In genomic region chr15:102136129-102136758, GRCm38 (mm10) we compare ENCODE assay signal across 8 mouse cellular contexts. TPM values are rescaled to one million over a fixed set of nuclear protein-coding genes. Genes with fewer than 3 reads are reported as not detected.
A peak's percentile ranks its signal among the peaks of the same experiment; 100 is the strongest.
DNase-seq lines count a peak whose midpoint lies in the region; ATAC-seq lines count a peak whose summit lies in the region.

Gene Spryd3 (minus strand): TSS chr15:102136234.

- H3K4me2 ChIP-seq in hindbrain, embryonic 16.5 days (ENCODE audit: low read length): peak within 1 kb of the TSS; percentile 64

- H3K9me3 ChIP-seq in hindbrain, embryonic 16.5 days (ENCODE audit: control insufficient read depth, low read length): no peaks in the 10 kb centered on the region

- ATAC-seq in hindbrain, embryonic 16.5 days: peak; percentile 99

- no peaks in the 10 kb centered on the region for H3K27me3 ChIP-seq in hindbrain, embryonic 16.5 days (replicated peaks; ENCODE audit: control insufficient read depth, insufficient read depth, low read length)

- H3K27ac ChIP-seq in hindbrain, embryonic 16.5 days (ENCODE audit: low read depth, low read length): peak within 1 kb of the TSS; percentile 88
- no peak within 1 kb of the TSS for H3K27ac ChIP-seq in macrophage

- H3K9ac ChIP-seq in hindbrain, embryonic 16.5 days (ENCODE audit: low read depth, low read length): peak within 1 kb of the TSS; percentile 95

- peak; percentile 90 for DNase-seq in WW6 (ENCODE audit: low read depth, low spot score)
- DNase-seq in cerebellum, postnatal 4 days (ENCODE audit: low spot score in 2 of 2): peak; percentile 97 to 99
- DNase-seq in gastrocnemius, adult 18-20 months (ENCODE audit: low spot score): peak; percentile 97
- peak; percentile 97 to 98 for DNase-seq in left cerebral cortex, adult 18-20 months (ENCODE audit: low spot score in 2 of 2)
- peak; percentile 98 for DNase-seq in right cerebral cortex, adult 18-20 months
- peak; percentile 95 for DNase-seq in urinary bladder, postnatal 10 days (ENCODE audit: low spot score)

- H3K4me3 ChIP-seq in hindbrain, embryonic 16.5 days (ENCODE audit: low read length): peak within 1 kb of the TSS; percentile 86
- peak within 1 kb of the TSS; percentile 74 for H3K4me3 ChIP-seq in macrophage (ENCODE audit: inconsistent target)

- peaks cover 32% of the 10 kb centered on the region for H3K79me2 ChIP-seq in macrophage (ENCODE audit: inconsistent target)

- peaks cover 10% of the 10 kb centered on the region; the same call in 1 of the 2 replicates for H3K36me3 ChIP-seq in hindbrain, embryonic 16.5 days (ENCODE audit: control insufficient read depth, insufficient read depth, low read length)
- peaks cover 19% of the 10 kb centered on the region for H3K36me3 ChIP-seq in macrophage (ENCODE audit: inconsistent target)

- 0% methylated on average over 50 of the region's 50 CpGs for WGBS in hindbrain, embryonic 16.5 days
- 2% methylated on average over 33 of the region's 50 CpGs for WGBS in macrophage (ENCODE audit: missing documents)

- H3K4me1 ChIP-seq in hindbrain, embryonic 16.5 days (ENCODE audit: control insufficient read depth, insufficient read depth, low read depth, low read length): peaks cover 13% of the 10 kb centered on the region

RNA-seq across cellular contexts. Expression of gene Spryd3, which starts in this region (rescaled TPM):
- 1 to 10 TPM; 4.9 to 7.7 TPM for total RNA-seq in gastrocnemius, adult 18-20 months (2021)
- polyA plus RNA-seq in hindbrain, embryonic 16.5 days (2015; fragmentation: Nextera tagmentation; extraction: Ambion mirVana): 105 and 108 TPM in 2 replicates
- total RNA-seq in left cerebral cortex, adult 18-20 months (2021): 100 to 1,000 TPM; 153 to 163 TPM
- total RNA-seq in macrophage (2018; cell fraction: chromatin; rRNA removed): 10 to 100 TPM in 23 of 26 experiments, 1 to 10 TPM in 3; 6.6 to 65.1 (median 30.2) TPM
- total RNA-seq in macrophage (2018; cell fraction: cytosol; rRNA removed): 10 to 100 TPM; 18.2 to 36.1 (median 26.0) TPM
- 10 to 100 TPM; 10.7 to 31.1 (median 25.0) TPM for total RNA-seq in macrophage (2018; cell fraction: nucleus; rRNA removed)
- polyA plus RNA-seq in macrophage (2018): 22.0 to 28.2 TPM (median 22.5 TPM) in 3 replicates

Comparison
In these comparisons a context has a peak if more than half of its experiments do, and no peak if none do; other contexts are left out.
1. RNA of gene Spryd3 (total RNA-seq): 153 to 163 TPM in left cerebral cortex, adult 18-20 months; 4.9 to 7.7 TPM in gastrocnemius, adult 18-20 months; every median in the first group is over 10 times any median in the second.
2. Peak in every context shown above with its lines, with median percentiles within 50 percentile points of each other: DNase-seq.